Mouse (Mus musculus) myocyte (in vitro differentiated cells): Measurements from ENCODE around the gene Armh1. TPM values are rescaled to one million over a fixed set of nuclear protein-coding genes. Genes with fewer than 3 reads are reported as not detected.

Experiments used
- H3K27me3 ChIP-seq: one replicate; pipeline ENCODE4 v1.6.1; 2011; ENCODE audit not compliant: control insufficient read depth, insufficient read depth, insufficient read length
- H3K36me3 ChIP-seq: one replicate; pipeline ENCODE4 v1.6.1; 2011; ENCODE audit not compliant: control insufficient read depth, insufficient read depth
- H3K4me2 ChIP-seq: one replicate; pipeline ENCODE4 v1.6.1; 2011; ENCODE audit warnings: low read depth, control low read depth
- H3K4me3 ChIP-seq: one replicate; pipeline ENCODE4 v1.5.1; 2011; ENCODE audit warnings: mild to moderate bottlenecking, control low read depth, moderate library complexity
- H3K79me2 ChIP-seq: one replicate; pipeline ENCODE4 v1.6.1; 2011; ENCODE audit not compliant: control insufficient read depth, insufficient read depth
- H3ac ChIP-seq: one replicate; pipeline ENCODE4 v1.6.1; 2011; ENCODE audit not compliant: control insufficient read depth, insufficient read length
- CEBPB ChIP-seq: IDR thresholded peaks from 2 replicates; pipeline ENCODE4 v1.6.1; 2011; ENCODE audit warnings: mild to moderate bottlenecking, moderate library complexity; ENCODE audit not compliant: poor library complexity, insufficient read depth, severe bottlenecking
- E2F4 ChIP-seq: IDR thresholded peaks from one replicate; pipeline ENCODE4 v1.6.1; 2011; ENCODE audit warnings: mild to moderate bottlenecking, control low read depth, moderate library complexity; ENCODE audit not compliant: insufficient read depth
- MAX ChIP-seq: IDR thresholded peaks from one replicate; pipeline ENCODE4 v1.6.1; 2011; ENCODE audit warnings: low read depth, mild to moderate bottlenecking, control low read depth
- MYOD1 ChIP-seq, 3 experiments: IDR thresholded peaks; one replicate each; pipeline ENCODE4 v1.6.1; 2011; ENCODE audit warnings: control low read depth in 2 of 3, low read depth in 2 of 3, mild to moderate bottlenecking in 2 of 3, moderate library complexity in 1 of 3; ENCODE audit not compliant: insufficient read length in 2 of 3, control insufficient read depth in 1 of 3
- MYOG ChIP-seq, 3 experiments: IDR thresholded peaks; one replicate each; pipeline ENCODE4 v1.6.1; 2011; ENCODE audit warnings: control low read depth in 2 of 3, low read depth in 2 of 3, mild to moderate bottlenecking in 2 of 3; ENCODE audit not compliant: insufficient read length in 2 of 3, control insufficient read depth in 1 of 3, insufficient read depth in 1 of 3
- POLR2A ChIP-seq: IDR thresholded peaks from one replicate; pipeline ENCODE4 v1.6.1; 2011; ENCODE audit warnings: low read depth, mild to moderate bottlenecking, control low read depth, moderate library complexity; ENCODE audit not compliant: insufficient read length
- POLR2AphosphoS2 ChIP-seq: IDR thresholded peaks from one replicate; pipeline ENCODE4 v1.6.1; 2011; ENCODE audit warnings: low read depth, control low read depth; ENCODE audit not compliant: insufficient read length
- REST ChIP-seq: IDR thresholded peaks from one replicate; pipeline ENCODE4 v1.6.1; 2011; ENCODE audit warnings: mild to moderate bottlenecking, control low read depth, moderate library complexity; ENCODE audit not compliant: insufficient read depth, insufficient read length
- SRF ChIP-seq: IDR thresholded peaks from one replicate; pipeline ENCODE4 v1.6.1; 2011; ENCODE audit warnings: low read depth; ENCODE audit not compliant: control insufficient read depth, insufficient read length
- TCF12 ChIP-seq: IDR thresholded peaks from one replicate; pipeline ENCODE4 v1.6.1; 2011; ENCODE audit warnings: mild to moderate bottlenecking, control low read depth; ENCODE audit not compliant: poor library complexity, insufficient read depth, severe bottlenecking
- TCF3 ChIP-seq: IDR thresholded peaks from one replicate; pipeline ENCODE4 v1.6.1; 2011; ENCODE audit warnings: low read depth, control low read depth; ENCODE audit not compliant: insufficient read length
- USF1 ChIP-seq: IDR thresholded peaks from one replicate; pipeline ENCODE4 v1.6.1; 2011; ENCODE audit warnings: low read depth, mild to moderate bottlenecking, control low read depth, moderate library complexity
- polyA plus RNA-seq: library from polyadenylated mRNA; unstranded; fragments of >200 nt; fragmentation: generic; extraction: Trizol; gene quantifications from one replicate; pipeline ENCODE4 v1.2.1, GENCODE M21; 2012; ENCODE audit warnings: missing spikeins

Gene Armh1
- not detected for polyA plus RNA-seq

DNA sequence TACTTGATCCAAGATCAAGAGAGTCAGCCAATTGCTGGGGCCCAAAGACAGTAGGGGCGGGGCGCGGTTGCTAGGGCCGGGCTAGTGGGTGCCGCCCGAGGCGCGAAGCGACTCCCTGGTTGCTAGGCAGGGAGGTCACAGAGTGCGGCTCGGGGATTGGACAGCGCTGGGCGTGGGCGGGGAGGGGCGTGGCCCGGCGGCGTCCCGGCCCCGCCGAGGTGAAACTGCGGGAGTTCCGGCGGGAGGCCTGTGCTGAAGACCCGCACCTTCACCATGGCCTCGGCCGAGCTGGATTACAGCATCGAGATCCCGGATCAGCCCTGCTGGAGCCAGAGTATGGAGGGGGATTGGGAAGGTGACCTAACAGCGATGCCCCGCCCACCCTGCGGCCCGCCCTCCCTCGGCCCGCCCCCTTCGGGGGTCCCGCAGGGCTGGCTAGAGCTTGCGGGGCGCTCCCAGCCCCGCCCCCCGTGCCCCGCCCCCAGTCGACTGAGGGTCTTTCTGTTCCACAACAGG is at the start of gene Armh1, which contains the start of gene Tmem53:
TSS of gene Armh1 (minus strand) at position 325 of the 516 bp plus-strand sequence.
TSS of gene Tmem53 (plus strand) at position 151 of the 516 bp plus-strand sequence.
- TF ChIP-seq POLR2AphosphoS2, result peak; percentile 68
- peak; percentile 36 for TF ChIP-seq SRF
- TF ChIP-seq TCF3, result no peak
- no peak for TF ChIP-seq CEBPB
- peak; percentile 72 for TF ChIP-seq POLR2A
- Histone ChIP-seq H3K79me2 (no peaks in the 10 kb centered on the region), H3K36me3 (no peaks in the 10 kb centered on the region), H3K4me3 (peak within 1 kb of the TSS; percentile 49), H3K27me3 (no peaks in the 10 kb centered on the region), H3ac (peak within 1 kb of the TSS; percentile 43), H3K4me2 (peak within 1 kb of the TSS; percentile 90)

DNA sequence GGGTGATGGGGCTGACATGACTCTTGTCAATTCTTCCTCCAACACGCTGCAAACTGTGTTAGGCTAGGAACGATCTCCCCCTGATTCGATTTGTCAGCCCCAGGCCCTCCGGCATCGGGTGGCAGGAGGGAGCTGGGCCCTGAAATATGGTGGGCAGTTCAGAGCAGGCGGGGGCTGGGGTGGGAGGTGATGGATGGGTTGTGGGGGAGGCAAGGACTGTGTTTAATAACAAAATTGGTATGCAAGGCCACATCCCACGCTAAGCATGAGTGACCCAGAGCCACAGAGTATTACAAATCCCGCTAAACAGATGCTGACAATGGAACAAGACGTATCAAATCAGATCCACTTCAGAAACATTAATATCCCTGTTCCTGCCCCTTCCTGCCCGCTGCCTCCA is 48.0 kb upstream of the Armh1 start:
- TF ChIP-seq POLR2A (no peak), REST (no peak), SRF (no peak), MYOG (IDR thresholded peaks at IDR 0.05; ENCODE audit: control insufficient read depth in 1 of 3, insufficient read depth in 1 of 3, insufficient read length in 2 of 3, low read depth in 2 of 3) (no peak), MYOD1 (IDR thresholded peaks at IDR 0.05; ENCODE audit: control insufficient read depth in 1 of 3, insufficient read length in 2 of 3, low read depth in 2 of 3) (no peak), POLR2AphosphoS2 (no peak), E2F4 (no peak), CEBPB (no peak)
- H3ac ChIP-seq, result no peak overlapping the region
- H3K27me3 ChIP-seq, result peaks cover 42% of the 10 kb centered on the region

DNA sequence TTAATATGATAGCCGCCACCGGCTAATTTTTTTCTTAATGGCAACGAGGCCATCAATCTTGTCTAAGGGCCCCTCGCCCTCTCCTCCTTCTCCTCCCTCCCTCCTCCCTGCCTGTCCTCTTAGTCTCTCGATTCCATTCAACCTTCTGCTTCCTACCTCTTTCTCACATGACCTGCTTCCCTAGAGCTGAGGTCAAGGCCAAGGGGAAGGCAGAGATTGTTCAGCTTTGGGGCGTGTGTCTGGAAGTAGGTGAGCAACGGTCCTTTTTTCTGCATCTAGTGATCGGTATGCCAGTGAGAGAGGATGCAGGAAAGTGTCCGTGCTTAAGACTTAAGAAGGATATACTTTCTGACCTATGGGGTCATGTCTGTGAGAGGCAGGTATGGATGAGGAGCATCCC is 45.9 kb upstream of the Armh1 start:
- H3K4me3 ChIP-seq, result no peak overlapping the region
- peaks cover 21% of the 10 kb centered on the region for H3K27me3 ChIP-seq
- H3ac ChIP-seq, result no peak overlapping the region
- H3K4me2 ChIP-seq, result no peak overlapping the region
- no peaks in the 10 kb centered on the region for H3K36me3 ChIP-seq
- TF ChIP-seq MYOD1 (IDR thresholded peaks at IDR 0.05; ENCODE audit: control insufficient read depth in 1 of 3, insufficient read length in 2 of 3, low read depth in 2 of 3), result no peak
- no peak for TF ChIP-seq POLR2A
- TF ChIP-seq E2F4, result no peak
- TF ChIP-seq MAX, result no peak
- no peak for TF ChIP-seq TCF12
- TF ChIP-seq TCF3, result no peak
- TF ChIP-seq POLR2AphosphoS2, result no peak
- no peak for TF ChIP-seq SRF
- TF ChIP-seq MYOG (IDR thresholded peaks at IDR 0.05; ENCODE audit: control insufficient read depth in 1 of 3, insufficient read depth in 1 of 3, insufficient read length in 2 of 3, low read depth in 2 of 3), result no peak
- TF ChIP-seq USF1, result no peak
- TF ChIP-seq CEBPB, result no peak
- no peak for TF ChIP-seq REST
- H3K79me2 ChIP-seq, result no peaks in the 10 kb centered on the region

More for the DNA sequence above, 48.0 kb upstream of the Armh1 start:
- H3K4me2 ChIP-seq, result no peak overlapping the region
- H3K79me2 ChIP-seq, result no peaks in the 10 kb centered on the region
- H3K36me3 ChIP-seq, result no peaks in the 10 kb centered on the region
- H3K4me3 ChIP-seq, result no peak overlapping the region

DNA sequence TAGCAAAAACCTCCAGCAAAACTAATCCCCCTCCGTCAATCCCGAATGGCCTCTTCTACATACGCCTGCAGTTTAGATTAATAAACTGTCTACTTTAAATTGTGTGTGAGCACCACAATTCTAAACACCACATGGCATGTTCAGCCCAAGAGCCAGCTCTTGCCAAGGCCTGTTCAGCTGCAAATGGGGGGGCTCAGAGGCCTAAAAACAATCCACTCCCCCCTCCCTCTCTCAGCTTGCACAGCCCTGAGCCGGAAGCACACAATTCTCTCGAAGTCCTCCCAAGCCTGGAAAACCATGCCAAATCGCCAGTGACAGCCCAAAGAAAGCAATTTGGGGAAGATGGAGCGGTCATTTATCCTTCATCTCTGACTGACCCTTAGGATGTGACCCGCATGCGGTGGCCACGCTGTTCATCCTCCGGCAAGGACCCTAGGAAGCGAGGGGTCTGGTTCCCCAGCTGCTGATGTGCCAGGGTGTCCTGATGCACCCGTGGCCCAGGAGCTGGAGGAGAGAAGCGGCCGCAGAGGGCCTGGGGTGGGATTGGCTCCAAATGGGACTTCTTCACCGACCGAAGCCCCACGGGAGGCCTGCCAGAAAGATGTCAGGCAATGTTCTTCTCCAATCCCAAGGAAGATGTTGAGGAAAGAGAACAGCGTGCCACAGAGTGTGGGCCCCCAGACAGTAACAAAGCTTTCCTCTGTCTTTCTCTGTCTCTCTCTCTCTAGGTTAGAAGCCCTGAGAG is 45.1 kb upstream of the Armh1 start:
- Histone ChIP-seq H3ac (no peak overlapping the region), H3K36me3 (no peaks in the 10 kb centered on the region), H3K27me3 (peaks cover 19% of the 10 kb centered on the region), H3K4me2 (no peak overlapping the region), H3K4me3 (no peak overlapping the region), H3K79me2 (no peaks in the 10 kb centered on the region)
- TF ChIP-seq SRF (no peak), TCF3 (no peak), POLR2A (no peak)

DNA sequence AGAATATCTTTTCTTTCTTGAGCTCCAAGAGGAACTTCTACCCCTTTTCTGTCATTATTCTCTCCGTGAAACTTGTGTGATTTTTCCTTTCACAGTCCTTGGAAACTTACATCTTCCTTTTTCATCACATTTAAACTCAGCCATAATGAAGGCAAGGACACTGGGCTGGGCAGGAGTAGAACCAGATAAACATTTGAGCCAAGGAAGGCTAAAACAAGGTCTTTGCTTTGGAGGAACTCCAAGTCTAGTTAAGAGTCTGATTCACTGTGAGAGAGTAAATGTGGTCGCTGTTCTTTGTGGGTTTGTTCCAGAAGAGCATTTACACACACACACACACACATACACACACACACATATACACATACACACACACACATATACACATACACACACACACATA is 39.8 kb upstream of the Armh1 start:
- Histone ChIP-seq H3K4me2 (no peak overlapping the region), H3K36me3 (peaks cover 1% of the 10 kb centered on the region), H3K79me2 (peaks cover 11% of the 10 kb centered on the region), H3K4me3 (no peak overlapping the region), H3K27me3 (no peaks in the 10 kb centered on the region), H3ac (no peak overlapping the region)
- TF ChIP-seq TCF3 (no peak), MAX (no peak), TCF12 (no peak), E2F4 (no peak), MYOG (IDR thresholded peaks at IDR 0.05; ENCODE audit: control insufficient read depth in 1 of 3, insufficient read depth in 1 of 3, insufficient read length in 2 of 3, low read depth in 2 of 3) (no peak), POLR2A (no peak)
